Mouse (Mus musculus) stomach, postnatal 0 days (tissue): Measurements from ENCODE around the gene Dnaic2.

Source experiments
- CTCF ChIP-seq: IDR thresholded peaks from 2 replicates; pipeline ENCODE4 v1.5.1; 2016; ENCODE audit warnings: antibody characterized with exemption, low read depth, mild to moderate bottlenecking, moderate library complexity
- EP300 ChIP-seq: optimal IDR thresholded peaks from 2 replicates; pipeline ENCODE3; 2016; ENCODE audit warnings: antibody characterized with exemption

- TF ChIP-seq CTCF = no peak
- TF ChIP-seq EP300 = no peak
These were observed 47.6 kb upstream of the Dnaic2 start for GRCm38 (mm10) chr11:114679582-114679981.
